Mouse (Mus musculus) adrenal gland, adult 8-10 months (tissue): Measurements from ENCODE around the gene Nthl1. TPM values are rescaled to one million over a fixed set of nuclear protein-coding genes. Genes with fewer than 3 reads are reported as not detected.

ENCODE experiments used
- DNase-seq: peaks from one replicate; pipeline ENCODE4 v3.0.0; 2022
- total RNA-seq, 4 experiments: library from RNA; stranded (reverse); gene quantifications; 2 replicates each; pipeline ENCODE4 v1.2.4; 2022

The Nthl1 gene
- total RNA-seq: 10 to 100 TPM in 3 of 4 experiments, 1 to 10 TPM in 1; 9.0 to 17.3 (median 12.1) TPM

DNA sequence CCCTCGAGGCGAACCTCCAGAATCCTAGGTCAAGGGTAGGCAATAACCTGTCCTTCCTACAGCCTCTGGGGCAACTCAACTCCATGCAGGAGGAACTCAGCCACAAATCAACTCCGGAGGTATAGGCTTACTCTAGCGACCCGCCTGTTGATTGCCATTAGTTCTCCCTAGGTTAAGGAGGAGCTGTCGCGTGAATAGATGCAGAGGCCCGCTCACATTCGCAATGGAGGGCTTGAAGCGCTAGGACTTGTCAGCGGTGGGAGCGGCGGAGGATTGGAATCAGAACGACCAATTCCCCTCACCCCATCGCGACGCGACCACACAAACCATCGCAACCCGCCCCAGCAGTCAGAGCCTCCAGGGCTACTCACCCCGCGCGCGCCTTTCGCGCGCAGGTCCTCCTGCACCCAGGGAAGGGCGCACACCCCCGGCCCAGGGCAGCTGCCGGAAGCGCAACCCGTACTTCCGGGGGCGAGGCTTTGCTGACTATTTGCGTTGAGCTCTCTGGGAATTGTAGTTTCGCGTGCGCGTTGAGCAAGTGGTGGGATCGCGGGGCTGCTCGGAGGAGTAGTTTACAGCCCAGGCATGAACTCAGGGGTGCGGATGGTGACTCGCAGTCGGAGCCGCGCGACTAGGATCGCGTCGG lies at the start of gene Nthl1, which contains the start of gene Tsc2:
Gene Nthl1, plus strand, starts transcription at position 514 of the 646 bp plus-strand sequence.
Gene Tsc2, minus strand, starts transcription at position 464 of the 646 bp plus-strand sequence.
- peak; percentile 77 for DNase-seq

DNA sequence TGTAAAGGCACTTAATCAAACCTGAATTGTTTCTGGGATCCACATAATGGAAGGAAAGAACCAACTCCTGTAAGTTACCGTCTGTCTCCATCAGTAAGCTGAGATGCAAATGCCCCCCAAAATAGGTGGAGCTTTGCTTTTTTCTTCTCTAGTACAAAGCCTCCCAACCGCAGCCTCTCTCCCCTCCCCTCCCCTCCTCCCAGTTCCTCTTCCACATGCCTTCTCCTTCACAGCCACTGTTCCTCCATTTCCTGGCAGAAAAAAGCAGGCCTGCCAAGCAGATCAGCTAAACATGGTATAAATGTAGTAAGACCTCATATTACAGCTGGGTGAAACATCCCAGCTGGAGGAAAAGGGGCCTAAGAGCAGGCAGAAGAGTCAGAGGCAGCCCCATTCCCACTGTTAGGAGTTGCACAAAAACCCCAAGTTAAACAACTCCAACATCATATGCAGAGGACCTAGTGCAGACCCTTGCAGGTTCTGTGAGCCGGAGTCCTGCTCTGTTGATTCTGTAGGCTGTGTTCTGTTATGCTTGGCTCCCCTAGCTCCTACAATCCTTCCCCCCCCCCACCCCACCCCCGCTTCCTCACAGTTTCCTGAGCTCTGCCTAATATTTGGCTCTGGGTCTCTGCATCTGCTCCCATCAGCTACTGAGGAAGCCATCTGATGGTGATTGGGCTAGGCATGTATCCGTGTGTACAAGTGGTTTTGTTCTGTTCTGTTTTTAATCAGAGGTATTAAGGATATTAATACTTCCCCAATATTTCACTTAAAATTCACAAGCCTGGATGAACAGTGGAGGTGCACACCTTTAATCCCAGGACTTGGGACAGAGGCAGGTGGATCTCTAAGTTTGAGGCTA lies 48.6 kb upstream of the Nthl1 start:
- no peak for DNase-seq

DNA sequence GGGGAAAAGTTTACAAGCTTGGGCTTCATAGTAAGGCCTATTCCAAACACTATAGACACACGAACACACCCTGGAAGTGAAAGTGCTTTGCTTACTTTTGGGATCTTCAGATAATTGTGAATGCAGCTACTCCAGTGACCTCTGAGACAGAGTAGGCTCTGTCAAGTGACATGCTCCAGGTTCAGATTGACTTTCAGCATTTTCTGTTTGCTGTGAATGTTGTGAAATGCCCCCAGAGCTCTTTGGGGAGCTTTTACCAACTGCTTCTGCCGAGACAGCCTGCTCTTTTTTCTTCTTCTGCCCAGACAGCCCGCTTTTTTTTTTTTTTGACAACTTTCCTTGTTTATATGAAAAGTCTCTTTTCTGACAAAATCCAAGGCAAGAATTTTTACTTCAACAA lies 48.0 kb upstream of the Nthl1 start:
- DNase-seq: no peak

DNA sequence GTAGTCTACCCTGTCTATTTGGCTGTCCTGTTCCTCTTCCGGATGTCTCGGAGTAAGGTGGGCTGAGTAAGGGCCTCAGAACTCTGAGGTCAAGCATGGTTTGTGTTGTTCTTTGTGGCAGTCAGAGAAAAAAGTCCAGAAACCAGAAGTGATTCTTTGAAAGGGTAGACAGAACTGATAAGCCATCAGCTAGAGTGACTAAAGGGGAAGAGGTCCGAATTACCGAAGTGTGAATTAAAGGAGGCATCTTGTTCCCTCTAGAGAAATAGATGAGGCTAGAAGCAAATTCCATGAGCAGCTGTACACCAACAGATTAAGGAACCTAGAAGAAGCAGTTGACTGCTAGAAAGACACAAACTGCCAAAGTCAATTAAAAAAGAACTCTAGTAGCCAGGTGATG lies 45.9 kb upstream of the Nthl1 start:
- no peak for DNase-seq

DNA sequence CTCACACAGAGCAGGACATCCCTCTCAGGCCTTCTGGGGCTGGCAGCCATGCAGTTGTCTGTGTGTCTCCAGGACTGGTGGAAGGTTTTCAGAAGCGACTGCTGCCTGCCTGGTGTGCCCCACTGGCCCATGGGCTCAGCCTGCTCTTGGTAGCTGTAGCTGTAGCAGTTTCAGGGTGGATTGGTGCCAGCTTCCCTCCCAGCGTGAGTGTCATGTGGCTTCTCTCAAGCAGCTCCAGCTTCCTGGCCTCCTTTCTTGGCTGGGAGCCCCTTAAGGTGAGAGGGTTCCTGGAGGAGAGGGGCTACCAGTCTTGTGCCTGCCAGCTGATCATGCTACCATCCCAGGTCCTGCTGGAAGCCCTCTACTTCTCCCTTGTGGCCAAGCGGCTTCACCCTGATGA lies 41.5 kb upstream of the Nthl1 start:
- DNase-seq: no peak

DNA sequence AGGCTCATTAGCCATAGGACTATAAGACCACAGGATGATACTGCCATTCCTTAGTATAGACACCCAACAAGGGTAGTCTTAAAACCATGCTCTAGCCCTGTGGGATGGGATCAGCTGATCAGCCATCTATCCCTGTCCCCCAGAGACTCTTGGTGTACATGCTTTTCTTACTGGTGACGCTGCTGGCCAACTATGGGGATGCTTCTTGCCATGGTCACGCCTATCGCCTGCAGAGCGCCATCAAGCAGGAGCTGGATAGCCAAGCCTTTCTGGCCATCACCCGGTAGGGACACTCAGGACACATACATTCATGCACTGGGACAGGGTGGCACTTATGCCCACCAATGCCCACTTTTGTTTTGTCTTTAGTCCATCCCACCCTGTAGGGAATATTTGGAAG lies 40.8 kb upstream of the Nthl1 start:
- DNase-seq: no peak

DNA sequence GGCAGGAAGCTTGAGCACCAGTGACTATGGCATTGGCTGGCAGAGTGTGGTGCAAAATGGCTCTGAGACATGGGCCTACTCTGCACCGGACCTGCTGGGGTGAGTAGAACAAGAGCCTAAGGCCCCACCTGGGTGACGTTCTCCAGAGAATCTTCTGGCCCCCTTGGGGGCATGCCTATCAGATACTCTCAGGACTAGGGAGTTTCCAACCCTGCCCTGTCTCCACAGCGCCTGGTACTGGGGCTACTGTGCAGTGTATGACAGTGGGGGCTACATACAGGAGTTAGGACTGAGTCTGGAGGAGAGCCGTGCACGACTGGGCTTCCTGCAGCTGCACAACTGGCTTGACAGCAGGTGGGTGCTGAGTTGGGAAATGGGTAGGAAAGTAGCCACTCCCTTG lies 39.2 kb upstream of the Nthl1 start:
- DNase-seq: no peak

DNA sequence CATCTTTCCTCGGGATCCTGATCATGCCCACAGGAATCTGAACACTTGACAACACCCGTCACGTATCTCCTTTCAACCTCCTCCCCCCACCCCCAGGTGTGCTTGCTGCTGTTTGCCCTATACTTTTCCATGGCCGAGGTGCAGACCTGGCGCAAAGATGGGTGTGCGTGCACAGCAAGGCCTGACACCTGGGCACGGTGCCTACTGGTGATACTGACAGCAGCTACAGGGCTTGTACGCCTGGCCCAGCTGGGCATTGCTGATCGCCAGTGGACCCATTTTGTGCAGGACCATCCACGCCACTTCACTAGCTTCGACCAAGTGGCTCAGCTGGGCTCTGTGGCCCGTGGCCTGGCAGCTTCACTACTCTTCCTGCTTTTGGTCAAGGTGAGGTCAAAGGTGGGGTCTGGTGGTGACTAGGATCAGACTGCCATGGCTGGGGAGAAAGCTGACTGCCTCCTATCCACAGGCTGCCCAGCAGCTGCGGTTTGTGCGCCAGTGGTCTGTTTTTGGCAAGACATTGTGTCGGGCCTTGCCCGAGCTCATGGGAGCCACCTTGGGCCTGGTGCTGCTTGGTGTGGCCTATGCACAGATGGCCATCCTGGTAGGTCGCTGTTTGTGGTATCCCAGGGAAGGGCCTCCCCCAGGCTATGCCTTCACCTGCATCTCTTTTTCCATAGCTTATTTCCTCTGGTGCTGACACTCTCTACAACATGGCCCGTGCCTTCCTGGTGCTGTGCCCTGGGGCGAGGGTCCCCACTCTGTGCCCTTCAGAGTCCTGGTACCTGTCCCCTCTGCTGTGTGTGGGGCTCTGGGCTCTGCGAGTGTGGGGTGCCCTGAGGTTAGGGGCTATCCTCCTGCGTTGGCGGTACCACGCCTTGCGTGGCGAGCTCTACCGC lies 38.2 kb upstream of the Nthl1 start:
- no peak for DNase-seq

DNA sequence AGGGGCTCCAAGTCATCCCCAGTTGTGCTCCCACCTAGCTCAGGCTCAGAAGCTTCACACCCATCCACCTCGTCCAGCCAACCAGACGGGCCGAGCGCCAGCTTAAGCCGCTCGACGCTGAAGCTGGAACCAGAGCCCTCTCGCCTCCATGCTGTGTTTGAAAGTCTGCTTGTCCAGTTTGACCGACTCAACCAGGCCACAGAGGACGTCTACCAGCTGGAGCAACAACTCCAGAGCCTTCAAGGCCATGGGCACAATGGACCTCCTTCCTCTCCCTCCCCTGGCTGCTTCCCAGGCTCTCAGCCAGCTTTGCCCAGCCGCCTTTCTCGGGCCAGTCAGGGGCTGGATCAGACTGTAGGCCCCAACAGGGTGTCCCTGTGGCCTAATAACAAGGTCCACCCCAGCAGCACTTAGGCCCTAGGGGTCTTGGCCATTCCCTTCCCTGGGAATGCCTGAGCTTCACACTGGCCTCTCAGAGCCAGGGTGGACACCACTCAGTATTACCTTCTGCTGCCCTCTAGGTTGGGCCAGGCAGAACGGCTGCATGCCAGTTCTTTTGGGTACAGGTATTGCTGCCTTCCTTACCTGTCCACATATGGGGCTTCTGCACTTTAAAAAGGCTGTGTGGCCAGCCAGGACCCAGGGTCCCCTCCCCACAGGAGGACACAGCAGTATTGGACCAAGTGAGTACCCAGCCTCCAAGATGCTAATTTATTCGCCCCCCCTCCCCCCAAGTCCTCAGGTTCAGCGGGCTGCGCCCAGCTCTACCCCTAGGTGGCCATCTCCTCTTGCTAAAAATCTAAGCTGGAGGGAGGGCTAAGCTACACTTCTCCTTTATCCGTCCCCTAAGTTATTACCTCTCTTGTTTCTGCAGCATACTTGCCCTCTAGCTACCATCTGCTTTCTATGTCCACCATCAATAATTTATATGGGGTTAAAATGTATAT lies 37.1 kb upstream of the Nthl1 start:
- no peak for DNase-seq

DNA sequence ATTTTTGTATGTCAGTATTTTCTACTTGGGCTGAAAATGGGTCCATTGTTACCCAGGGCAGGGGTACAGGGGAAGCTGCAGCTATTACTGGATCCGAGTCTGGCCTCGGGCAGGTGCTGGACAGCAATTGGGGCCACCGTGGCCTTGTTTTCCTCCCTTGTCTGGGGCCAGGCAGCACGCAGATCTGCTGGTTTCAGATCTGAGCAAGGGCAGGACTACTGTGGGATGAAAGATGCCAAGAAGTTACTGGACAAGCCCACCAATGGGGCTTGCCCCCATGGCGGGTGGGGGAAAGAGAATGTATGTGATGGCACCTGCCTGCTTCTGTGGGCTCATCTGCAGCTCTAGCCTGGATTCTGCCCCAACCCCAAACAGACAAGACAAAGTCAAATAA lies 36.4 kb upstream of the Nthl1 start:
- no peak for DNase-seq

DNA sequence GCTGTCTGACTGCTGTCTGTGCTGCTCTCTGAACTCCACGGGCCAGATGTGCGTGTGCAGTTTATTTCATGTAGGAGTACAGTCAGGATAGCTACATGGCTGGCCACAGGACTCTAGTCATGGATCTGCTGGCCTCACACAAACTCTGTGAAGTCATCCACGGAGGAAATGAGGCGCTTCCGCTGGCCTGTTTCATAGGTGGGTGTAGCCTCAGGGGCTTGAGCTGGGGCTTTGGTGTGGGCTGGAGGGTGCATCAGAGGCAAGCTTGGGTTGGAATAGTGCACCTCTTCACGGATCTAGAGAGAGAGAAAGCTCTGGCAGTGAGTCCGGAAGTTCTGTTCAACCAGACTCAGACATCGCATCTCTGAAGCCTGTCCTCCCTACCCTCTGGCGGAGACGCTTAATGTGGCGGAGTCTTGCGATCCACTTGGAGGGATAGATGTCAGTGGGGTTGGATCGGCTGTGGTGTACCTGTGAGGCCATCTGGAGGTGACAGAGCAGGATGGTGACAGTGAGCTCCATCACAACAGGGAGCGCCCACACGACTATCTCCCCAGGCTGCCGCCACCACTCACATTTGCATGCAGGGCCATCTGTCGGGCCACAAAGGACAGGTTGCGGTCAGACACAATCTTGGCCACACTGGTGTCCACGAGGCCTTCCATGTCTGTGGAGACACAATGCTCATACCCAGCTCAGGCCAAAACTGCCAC lies 35.9 kb upstream of the Nthl1 start:
- no peak for DNase-seq

DNA sequence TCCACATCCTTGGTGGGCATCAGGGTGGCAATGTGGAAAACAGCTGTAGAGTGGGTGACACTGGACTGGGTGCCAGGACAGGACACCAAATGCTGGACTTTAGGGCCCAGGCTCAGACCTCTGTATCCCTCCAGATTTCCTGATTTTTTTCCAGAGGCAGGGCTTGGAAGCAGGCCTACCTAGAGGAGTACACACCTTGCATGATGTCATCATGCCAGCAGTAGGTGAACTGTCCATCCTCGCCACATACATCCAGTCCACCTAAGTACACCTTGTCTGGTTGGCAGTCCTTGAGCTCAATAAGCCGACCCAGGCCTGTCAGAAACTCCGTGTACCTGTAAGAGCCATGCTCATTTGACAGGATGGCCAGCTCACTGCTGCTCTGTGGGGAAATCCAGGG lies 34.5 kb upstream of the Nthl1 start:
- DNase-seq: no peak

DNA sequence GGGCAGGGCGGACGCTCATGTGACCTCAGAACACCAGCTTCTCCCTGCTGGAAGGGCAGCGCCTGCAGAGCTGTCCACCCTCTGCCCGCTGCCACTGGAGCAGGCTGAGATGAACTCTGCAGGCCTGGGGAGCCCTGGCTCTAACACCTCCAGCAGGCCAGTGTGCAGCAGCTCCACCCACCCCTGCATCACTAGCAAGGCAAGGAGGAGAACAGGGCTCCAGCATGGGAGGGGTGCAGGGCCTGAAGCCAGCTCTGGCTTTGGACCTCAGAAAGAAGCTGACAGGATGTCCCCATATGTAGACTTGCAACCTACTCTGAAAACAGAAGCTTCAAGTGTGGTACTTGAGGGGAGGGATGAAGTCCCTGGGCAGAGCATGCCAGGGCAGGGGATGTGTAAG lies 32.0 kb upstream of the Nthl1 start:
- DNase-seq: no peak

DNA sequence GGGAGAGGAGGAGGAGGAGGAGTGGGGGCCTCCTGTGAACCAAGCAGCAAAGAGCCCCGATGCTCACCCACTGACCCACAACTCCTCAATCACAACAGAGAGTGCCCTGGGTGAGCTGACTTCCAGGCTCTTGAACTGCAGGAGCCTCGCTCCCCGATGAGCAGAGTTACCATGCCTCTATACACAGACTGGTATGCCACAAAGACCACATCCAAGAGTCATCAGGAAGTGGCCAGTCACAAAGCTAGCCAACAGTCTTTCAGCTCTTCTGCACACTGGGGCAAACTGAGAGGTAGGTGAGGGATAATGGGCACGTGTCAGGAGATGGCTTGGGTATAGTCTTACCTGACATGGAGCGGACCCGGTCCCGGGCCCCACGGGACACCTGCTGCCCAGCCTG lies 28.5 kb upstream of the Nthl1 start:
- DNase-seq: no peak

DNA sequence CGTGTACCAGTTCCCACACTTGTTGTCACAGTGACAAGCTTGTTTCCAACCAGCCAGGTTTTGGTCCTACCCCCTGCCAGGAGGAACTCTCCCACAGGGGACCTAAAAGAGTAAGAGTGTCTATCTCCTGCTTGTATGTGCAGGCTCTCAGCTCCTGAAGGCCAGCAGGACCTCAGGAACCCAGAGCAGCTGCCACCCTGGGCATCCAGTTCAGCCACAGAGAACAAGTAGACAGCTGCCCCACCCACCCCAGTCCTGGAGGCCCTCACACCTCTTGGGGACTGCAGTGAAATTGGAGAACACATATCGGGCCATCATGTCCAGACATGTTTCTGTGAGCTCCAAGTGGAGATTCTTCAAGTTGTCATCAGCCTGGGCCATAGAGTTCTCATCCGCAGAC lies 27.9 kb upstream of the Nthl1 start:
- no peak for DNase-seq

DNA sequence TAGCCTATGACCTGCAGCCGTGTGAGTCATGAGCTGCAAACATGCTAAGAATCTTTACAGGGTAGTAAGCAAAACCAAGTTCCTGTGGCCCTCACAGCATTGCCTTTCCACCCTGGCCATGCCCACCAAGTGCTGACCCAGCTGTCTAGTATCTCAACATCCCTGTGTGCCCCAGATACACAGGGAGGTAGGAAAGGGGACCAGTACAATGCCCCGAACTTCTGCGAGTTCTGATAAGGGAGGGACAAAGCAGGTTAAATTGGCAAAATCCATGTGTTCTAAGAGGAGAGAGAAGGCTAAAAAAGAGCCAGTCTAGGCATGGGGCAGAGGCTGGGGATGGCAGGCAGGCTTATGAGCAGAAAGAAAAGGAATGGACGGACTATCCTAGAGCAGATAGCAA lies 24.1 kb upstream of the Nthl1 start:
- DNase-seq: no peak

DNA sequence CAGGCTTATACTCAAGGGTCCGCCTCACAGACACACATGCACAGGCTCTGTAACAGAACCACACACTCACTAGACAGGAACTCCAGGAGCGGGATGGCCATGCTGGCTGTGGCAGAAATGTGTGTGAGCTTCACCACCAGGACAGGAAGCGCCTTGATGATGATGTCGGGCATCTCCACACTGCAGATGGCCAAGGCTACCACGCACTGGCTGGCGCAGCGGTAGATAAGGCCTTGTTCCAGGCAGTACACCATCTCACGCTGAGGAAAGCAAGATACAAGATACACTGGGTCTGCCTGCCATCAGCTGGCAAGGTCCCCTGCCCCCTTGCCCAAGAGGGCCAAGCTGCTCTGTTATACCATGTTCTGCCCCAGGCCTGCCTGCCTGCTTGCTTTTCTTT lies 23.6 kb upstream of the Nthl1 start:
- no peak for DNase-seq

DNA sequence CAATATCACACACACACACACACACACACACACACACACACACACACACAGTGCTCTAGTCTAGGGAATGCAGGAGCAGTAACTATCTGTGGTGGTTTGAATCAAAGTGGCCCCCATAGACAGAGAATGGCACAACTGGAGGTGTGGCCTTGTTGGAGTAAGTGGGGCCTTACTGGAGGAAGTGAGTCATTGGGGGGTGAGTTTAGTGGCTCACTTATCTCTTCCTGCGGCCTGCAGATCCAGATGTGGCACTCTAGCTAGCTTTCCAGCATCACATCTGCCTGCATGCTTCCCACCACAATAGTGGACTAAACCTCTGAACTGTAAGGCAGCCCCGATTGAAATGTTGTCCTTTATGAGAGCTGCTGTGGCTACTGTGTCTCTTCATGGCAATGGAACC lies 21.8 kb upstream of the Nthl1 start:
- DNase-seq: no peak

DNA sequence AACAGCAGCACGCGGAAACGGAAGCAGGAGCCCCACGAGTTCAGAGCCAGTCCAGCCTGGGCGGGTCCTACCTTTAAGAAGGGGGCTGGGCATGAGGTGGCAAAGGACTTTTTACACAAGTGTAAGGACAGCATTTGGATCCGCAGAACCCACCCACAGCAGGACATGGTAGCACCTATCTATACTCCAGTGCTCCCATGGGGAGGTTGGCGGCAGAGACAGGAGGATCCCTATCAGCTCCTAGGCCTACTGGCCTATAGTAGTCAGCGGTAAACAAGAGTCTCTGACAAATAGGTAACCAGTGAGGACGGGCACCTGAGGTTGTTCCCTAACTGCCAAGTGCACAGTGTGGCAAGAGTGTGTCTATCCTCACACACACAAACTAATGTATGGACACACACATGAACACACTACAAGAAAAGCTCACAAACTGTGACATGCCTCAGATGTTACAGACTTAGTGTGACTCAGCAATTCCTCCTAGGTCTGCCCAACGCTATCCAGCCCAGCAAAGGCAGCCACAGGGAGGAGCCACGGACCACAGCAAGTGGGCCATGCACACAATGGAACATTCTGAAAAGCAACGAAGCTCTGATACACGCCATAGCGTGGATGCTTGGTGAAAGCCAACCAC lies 14.8 kb upstream of the Nthl1 start:
- no peak for DNase-seq

DNA sequence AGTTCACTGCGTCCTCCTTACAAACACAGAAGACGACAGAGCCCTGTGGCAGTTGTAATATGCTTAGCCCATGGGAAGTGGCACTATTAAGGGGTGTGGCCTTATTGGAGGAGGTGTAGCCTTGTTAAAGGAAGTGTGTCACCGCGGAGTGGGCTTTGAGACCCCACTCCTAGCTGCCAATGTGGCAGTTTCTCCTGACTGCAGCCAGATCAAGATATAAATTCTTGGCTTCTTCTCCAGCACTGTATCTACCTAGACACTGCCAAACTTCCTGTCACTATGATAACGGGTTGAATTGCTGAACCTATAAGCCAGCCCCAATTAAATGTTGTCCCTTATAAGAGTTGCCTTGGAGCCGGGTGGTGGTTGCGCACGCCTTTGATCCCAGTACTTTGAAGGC lies 7.0 kb upstream of the Nthl1 start:
- no peak for DNase-seq

DNA sequence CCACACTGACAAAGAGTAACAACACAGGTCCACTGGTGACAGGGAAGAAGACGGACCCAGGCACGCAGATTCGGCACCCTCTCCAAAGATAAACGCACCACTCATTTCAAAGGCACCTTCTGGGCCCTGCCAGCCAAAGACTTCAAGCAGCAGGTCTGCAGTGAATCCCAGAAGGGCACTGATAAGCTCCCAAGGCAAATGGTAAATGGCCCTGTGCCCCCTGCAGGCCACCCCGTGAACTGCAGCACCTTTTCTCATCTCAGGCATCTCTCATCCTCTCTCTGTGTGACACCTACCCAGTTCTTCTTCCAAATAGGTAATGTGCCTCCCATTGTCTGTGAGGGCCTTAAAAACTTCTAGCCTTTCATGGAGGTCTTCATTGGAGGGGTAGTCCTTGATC lies 3.8 kb upstream of the Nthl1 start:
- peak; percentile 61 for DNase-seq
